Mouse (Mus musculus) left cerebral cortex, postnatal 25 days (tissue): Measurements from ENCODE around the gene Gstp2. TPM values are rescaled to one million over a fixed set of nuclear protein-coding genes. Genes with fewer than 3 reads are reported as not detected.

Experiments used
- DNase-seq, 2 experiments: peaks; one replicate each; pipeline ENCODE4 v3.0.0; 2022; ENCODE audit warnings: low spot score in 2 of 2, mixed read lengths in 1 of 2
- intact Hi-C: fragments of 180-260 bp; cut with DNase I; formaldehyde crosslinking; loops from one replicate; pipeline ENCODE4 v1.15.1; 2025
- total RNA-seq, 2 experiments: library from RNA; stranded (reverse); gene quantifications; 2 replicates each; pipeline ENCODE4 v1.2.3; 2021

Gene Gstp2
- total RNA-seq: 10 to 100 TPM; 30.7 to 33.1 TPM

DNA sequence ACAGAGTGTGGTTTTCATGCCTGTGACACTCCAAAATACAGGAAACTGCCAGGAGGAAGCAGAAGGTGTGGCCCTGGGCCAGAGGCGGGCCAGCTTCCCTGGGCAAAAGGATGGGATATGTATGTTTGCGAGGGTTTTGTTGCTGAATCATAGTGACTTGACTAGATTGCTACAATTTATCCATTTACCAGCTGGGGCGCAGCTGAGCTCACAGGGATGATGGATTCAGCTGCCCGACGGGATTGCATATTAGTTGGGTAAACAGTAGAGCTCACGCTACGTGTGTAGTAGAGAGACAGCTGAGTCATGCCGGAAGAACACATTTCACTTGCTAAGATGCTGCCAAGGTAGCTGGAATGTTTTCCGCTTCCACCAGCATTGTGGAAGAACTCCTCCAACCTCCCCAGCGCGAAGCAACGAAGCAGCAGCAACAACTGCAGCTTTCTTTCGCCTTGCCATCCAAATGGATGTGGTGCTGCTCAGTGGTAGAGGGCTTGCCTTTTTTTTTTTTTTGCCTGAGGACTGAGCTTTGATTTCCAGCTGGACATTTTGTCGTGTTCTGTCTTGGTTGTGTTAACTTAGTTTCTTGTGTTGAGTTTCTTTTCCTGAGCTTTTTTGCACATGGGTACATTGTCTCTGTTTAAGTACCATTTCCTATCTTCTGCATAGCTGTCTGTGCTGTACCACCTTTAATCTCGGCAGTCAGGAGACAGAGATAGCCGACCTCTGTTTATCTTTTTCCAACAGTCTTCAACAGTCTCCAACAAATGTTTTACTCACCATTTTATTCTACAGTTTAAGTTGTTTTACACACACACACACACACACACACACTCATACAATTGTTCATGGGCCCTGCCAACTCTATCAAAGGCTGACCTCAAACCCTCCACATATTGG is at the start of gene Gstp2:
Gene Gstp2 (minus strand): TSS at position 58 of the 900 bp plus-strand sequence.
- intact Hi-C loops: loop anchor here (2.0 kb wide), 1 partner anchor 51 kb away; the partner anchor contains the start of gene Cdk2ap2
- peak; percentile 81 to 94 for DNase-seq

DNA sequence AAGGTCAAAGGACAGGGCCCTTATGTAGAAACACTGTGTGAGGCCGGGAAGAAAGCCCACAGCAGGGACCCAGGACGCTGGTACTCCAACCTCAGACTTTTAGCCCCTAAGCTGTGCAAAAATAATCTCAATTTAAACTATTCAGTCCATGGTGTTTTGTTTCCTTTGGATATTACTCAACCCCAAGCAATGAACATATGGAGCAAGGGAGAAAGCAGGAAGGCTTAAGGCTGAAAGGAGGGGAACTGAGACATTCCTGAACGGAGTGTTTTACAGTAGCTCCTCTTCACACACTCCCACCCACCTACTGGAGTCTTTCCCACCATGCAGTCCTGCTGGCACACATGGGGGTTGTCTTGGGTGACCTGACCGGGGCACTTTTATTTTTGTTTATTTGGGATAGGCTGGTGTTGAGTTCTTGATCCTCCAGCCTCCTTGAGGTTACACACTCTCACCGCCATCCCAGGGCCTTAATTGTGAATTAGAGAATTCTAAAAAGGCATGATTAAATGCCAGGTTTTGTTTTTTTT is 49.0 kb upstream of the Gstp2 start:
- intact Hi-C loops: loop anchor here (5.0 kb wide), 2 partner anchors 78 to 132 kb away; no protein-coding TSS in a partner anchor
- DNase-seq: no peak

DNA sequence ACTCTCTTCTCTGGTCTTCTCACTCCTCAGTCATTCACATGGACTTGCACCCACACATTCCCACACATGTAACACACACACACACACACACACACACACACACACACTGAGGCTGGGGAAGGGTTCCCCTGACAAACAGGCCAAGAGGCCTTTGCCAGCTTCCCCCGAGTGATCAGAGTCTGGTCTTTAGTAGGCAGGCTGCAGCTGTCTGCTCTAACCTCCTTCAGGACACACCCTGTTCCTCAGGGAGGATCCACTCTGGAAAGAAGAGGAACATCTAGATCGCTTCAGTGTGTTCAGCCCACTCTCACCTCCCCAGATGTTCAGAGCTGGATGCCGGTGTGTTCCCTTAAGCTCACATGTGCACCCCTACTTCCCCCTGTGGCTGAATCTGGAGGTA is 48.5 kb upstream of the Gstp2 start:
- DNase-seq: no peak
- intact Hi-C loops: loop anchor here (5.0 kb wide), 1 partner anchor 77 kb away; no protein-coding TSS in a partner anchor

DNA sequence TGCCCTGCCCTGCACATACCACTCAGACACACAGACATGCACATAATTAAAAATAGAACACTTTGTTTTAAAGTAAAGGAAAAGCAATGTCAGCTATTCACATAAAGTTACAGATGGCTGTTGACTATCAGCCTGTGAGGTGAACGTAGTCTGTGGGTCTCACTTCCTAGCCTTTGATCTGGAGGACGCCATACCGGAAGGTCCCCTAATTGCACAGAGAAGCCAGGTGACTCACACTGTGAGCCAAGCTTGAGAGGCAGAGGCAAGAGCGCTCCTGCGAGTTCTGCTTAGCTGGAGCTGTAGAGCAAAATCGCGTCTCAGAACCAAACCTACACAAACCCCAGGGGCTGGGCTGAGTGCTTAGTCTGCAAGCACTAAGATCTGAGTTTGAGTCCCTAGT is 47.9 kb upstream of the Gstp2 start:
- no peak for DNase-seq
- intact Hi-C loops: loop anchor here (5.0 kb wide), 1 partner anchor 76 kb away; no protein-coding TSS in a partner anchor

DNA sequence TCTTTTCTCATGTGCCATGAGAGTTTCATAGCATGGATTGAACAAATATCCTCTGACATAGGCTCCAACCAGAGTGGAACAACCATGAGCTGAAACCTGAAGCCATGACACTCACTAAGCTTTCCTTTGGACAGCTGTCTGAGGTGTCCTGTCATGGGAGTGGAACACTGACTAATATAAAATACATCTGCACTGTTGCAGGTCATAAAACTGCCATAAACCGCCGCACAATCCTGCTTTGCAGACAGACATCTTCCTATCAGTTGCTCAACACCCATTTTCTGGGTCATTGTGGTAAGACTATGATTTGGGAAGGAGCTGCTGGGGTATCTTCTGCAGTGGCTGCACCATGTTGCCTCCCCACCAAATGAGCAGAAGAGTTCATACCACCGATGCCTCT is 46.9 kb upstream of the Gstp2 start:
- DNase-seq: no peak
- intact Hi-C loops: loop anchor here (5.0 kb wide), 1 partner anchor 75 kb away; no protein-coding TSS in a partner anchor

DNA sequence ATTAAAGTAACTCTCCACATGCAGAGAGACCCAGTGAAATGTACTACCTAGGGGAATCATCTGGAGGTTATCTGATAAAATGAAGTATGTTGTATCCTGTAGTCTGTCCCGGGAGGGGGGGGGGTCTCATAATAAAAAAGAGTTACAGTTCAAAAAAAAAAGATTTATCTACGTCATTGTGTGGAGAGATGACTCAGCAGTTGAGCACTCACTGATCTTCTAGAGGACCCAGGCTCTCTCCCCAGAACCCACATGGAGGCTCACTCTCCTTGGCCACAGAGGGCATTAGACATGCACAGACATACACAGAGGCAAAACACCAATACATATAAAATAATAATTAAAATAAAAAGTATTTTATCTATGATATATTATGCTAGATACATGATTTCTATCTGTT is 45.6 kb upstream of the Gstp2 start:
- intact Hi-C loops: loop anchor here (5.0 kb wide), 1 partner anchor 74 kb away; no protein-coding TSS in a partner anchor

DNA sequence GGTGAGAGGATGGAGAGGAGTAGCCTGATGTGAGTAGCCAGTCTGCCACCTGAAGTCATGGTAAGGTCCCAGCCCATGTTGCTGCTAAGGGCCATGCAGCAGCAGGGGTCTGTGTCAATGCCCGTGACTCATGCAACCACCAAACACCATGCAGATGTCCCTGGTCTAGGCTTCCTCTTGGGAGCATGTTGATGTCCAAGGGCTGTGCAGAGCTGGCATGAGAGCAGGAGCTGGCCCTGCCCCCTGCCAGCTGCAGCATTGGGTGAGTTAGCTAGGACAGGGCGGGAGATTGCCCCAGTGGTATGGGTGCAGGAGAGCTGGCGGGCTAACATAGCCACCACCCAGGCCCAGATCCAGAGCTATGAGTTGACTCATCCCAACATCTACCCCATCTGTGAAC is 44.6 kb upstream of the Gstp2 start:
- intact Hi-C loops: loop anchor here (5.0 kb wide), 1 partner anchor 73 kb away; no protein-coding TSS in a partner anchor
- DNase-seq: no peak

More for the DNA sequence above, 45.6 kb upstream of the Gstp2 start:
- DNase-seq: no peak

DNA sequence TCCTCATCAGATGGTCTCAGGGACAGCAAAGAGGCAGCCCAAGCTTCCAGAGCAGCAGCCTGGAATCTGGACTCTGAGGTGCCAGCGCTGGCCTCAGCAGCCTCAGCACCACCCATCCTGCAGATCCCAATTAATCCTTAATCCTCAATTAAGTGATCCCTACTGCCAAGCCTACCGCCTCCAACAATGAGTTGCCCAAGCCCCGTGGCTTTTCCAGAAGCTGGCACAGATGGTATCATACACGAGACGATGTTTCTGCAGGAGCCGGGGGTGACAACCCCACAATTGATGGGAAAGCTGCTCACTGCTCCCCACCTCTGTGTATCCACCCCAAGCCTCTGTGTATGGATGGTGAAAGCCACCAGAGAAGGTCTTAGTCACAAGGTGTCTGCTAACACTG is 43.3 kb upstream of the Gstp2 start:
- intact Hi-C loops: loop anchor here (5.0 kb wide), 1 partner anchor 62 kb away; no protein-coding TSS in a partner anchor
- DNase-seq: no peak

DNA sequence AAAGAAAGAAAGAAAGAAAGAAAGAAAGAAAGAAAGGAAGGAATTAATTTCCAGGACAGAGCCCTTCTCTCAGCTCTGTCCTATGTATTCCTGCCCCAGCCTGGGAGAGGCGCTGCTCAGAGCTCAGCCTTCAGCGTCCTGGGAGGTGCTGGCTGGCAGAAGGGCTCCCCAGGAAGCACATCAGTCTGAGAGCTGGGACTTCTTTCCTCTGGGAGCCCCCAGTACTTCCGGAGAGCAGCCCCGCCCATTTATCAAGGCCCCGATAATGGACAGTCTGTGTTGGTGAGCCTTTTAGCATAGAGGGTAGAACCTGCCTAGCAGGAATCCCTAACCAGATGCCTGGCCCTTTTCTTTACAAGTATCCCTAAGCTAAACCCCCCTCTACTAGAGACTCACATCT is 42.3 kb upstream of the Gstp2 start:
- intact Hi-C loops: loop anchor here (5.0 kb wide), 1 partner anchor 61 kb away; no protein-coding TSS in a partner anchor

DNA sequence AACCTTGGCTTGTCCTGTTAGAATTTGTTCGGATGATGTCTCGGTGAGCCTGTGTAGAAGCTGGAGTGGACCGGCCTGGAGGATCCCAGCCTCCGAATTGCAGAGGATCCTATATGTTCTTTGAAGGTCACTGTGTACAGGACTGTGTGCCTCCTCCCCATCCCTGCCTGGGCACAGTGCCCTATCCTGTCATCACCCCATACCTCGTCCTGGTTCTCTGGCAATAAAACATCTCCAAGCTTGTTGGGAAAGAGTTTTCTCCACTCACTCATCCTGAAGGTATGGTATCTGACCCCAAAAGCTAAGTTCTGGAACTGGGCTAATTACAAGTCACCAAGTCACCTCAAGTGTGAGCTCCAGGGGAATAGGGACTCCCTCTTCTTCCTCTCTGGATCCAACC is 41.3 kb upstream of the Gstp2 start:
- DNase-seq: no peak
- intact Hi-C loops: loop anchor here (5.0 kb wide), 1 partner anchor 60 kb away; no protein-coding TSS in a partner anchor

More for the DNA sequence above, 42.3 kb upstream of the Gstp2 start:
- no peak for DNase-seq

DNA sequence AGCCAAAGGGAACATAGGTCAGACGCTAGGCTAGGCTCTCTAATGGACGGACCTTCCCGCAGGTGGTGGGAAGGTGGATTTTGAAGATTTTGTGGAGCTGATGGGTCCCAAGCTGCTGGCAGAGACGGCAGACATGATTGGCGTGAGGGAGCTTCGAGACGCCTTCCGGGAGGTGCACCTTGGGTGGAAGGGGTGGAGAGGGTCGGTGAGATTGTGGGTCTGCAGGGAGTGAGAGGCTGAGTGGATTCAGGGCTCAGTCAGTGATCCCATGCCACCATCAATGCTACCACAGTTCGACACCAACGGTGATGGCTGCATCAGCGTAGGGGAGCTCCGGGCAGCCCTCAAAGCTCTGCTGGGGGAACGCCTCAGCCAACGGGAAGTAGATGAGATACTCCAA is 40.3 kb upstream of the Gstp2 start:
- no peak for DNase-seq
- intact Hi-C loops: loop anchor here (5.0 kb wide), 1 partner anchor 59 kb away; no protein-coding TSS in a partner anchor

DNA sequence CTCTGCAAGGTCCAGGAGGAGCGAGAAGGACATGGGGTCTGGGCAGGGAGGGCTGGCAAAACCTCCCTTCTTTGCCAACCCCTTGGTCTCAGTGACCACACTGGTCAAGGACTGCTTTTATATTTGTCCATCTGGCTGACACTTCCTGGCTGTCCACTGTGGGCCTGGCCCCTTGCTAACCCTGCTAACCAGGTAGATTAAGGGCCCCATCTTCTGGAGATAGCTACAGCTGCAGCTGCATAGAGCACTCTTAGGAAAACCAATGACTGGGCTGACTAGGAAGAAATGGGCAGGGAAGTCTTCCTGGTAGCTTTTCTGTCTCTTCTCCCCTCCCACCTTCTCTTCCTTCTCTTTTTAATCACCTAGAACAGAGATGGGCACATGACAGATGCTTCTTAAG is 39.2 kb upstream of the Gstp2 start:
- DNase-seq: no peak
- intact Hi-C loops: loop anchor here (5.0 kb wide), 1 partner anchor 58 kb away; no protein-coding TSS in a partner anchor

DNA sequence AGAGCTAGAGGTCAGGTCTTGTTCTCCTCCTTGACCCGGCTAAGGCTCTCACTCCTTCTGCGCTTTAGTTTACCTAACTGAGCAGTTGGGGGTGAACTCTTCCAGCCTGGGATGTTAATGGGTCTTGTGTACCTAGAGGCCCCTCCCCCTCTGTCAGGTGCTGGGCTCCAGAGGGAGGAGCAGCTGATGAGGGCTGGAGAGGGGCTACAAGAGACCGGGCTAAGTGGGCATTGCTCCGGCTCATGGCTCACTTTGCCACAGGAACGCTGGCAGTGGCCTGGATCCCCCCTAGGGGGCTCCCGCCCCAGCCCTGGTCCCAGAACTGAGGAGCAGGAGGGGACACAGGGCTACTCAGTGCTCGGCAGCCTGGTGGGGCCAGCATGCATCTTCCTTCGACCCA is 38.0 kb upstream of the Gstp2 start:
- intact Hi-C loops: no loop called here
- no peak for DNase-seq

DNA sequence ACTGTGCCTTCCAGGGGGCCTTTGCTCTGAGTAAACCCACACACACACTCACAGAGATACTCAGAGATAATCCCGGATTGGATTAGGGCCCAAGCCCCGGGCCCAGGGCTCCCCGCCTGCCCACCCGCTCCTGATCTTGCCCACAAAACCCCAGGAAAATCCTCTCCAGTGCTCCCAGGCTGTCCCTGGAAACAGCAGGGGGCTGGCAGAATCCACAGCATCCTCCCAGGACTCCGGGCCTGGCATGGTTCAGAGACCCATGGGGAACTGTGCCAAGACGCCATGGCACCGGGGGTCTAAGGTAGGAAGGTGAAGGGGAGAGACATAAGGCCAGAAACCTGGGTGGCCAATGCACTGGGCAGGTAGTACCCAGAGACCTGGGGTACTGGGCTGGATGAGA is 37.5 kb upstream of the Gstp2 start:
- DNase-seq: no peak
- intact Hi-C loops: no loop called here

DNA sequence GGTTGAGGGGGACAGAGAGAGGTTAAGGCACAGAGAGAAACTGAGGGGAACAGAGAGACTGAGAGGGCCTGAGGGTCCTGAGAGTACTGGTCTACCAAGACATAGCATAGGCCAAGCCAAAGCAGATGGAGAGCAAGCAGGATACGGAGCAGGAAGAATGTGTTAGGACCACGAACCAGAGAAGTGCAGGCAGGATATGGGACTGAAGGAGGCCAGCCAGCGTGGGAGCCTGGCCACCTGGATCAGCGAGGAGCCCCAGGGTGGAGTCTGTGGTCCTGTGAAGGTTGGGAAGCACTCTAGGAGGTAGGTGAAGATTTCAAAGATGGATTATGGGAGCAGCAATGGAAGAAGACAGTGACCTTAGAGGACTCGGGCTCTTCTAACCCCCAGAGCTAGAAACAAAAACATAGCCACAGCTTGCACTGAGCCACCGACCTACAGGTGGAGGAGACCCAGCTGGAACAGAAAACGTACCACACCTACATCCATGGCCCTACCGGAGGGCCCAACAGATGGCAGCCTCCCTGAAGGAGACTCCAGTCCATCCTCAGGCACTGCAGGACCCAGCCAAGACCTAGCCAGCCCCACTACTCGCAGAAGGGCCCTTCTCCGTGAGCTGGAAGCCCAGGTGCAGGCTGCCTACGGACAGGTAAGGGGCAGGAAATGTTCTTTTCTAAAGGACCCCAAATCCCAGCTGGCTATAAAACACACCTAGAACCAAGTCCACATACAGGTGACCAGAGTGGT is 36.6 kb upstream of the Gstp2 start:
- intact Hi-C loops: no loop called here
- no peak for DNase-seq

DNA sequence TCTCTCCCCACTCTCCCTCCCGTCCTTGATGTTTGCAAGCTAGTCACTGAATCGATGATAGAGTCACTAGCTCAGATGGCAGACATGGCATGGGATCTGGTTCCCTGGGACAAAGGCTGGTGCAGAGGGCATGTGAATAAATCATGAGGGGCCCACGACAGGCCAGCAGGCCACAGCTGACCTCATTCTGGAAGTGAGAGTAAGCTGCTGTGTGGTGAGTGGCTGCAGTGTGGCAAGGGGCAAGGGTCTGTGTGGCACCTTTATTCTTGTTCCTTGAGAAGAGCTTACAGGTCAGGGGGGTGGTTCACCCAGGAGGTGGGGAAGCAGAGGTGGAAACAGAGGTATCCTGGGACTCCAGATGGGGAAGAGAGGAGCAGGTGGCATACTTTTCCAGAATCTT is 35.6 kb upstream of the Gstp2 start, which contains the start of gene Cabp2:
Gene Cabp2 (plus strand): TSS at position 185 of the 400 bp plus-strand sequence.
- no peak for DNase-seq
- intact Hi-C loops: no loop called here

DNA sequence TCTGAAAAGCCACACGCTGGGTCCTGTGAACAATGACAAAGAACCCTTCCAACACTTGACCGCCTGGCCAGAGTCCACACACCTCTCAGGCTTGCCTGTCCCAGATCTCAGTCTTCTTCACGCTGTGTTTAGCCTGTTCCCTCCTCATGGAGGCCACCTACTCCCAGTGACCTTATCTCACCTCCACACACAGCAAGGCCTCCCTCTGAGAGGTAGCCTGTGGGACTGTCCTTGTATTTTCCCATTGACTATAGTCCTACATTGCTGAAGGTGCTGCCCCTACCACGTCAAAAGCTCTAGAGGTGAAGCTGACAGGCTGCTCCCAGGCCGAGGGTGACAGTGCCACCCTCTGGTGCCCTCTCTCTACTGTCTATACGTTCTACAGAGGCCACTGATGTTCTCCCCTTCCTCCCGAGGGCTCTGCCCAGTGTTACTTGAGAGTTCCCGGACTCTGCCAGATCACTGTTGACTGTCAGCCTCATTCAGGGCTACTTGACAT is 34.7 kb upstream of the Gstp2 start:
- intact Hi-C loops: no loop called here
- no peak for DNase-seq

DNA sequence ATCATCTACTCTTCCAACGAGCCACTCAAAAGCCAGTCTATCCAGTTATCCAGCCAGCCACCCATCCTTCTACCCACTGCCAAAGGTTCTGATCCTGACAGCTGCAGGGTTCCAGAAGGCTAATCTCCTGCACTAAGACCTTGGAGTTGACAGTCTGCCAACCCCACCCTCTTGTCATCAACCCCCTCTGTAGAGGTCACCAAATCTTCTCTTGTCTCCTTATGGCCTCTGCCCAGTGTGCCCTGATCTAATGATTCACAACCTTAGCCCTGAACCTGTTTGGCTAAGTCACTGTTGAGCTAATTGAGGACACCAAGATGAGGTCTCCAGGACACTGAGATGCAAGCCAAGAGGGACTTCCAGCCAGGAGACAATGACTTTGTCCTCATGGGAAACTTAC is 33.8 kb upstream of the Gstp2 start:
- no peak for DNase-seq
- intact Hi-C loops: no loop called here

DNA sequence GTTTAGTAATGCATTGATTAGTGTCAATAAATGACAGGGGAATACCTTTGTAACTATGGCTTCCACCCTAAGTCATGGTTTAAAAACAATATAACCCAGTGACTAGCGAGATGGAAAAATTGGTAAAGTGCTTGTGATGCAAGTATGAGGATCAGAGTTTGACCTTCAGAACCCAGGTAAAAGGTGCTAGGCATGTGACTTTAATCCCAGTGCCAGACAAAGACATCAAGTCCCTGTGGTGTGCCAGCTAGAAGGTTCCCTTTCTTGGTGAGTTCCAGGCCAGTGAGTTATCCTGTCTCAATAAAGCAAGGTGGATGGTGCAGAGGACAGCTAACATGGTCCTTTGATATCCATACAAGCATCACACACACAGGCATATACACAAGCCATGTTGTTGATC is 29.7 kb upstream of the Gstp2 start:
- DNase-seq: no peak
- intact Hi-C loops: no loop called here
